Comparison of ENCODE assay signal across 17 mouse cellular contexts in the genomic region with DNA sequence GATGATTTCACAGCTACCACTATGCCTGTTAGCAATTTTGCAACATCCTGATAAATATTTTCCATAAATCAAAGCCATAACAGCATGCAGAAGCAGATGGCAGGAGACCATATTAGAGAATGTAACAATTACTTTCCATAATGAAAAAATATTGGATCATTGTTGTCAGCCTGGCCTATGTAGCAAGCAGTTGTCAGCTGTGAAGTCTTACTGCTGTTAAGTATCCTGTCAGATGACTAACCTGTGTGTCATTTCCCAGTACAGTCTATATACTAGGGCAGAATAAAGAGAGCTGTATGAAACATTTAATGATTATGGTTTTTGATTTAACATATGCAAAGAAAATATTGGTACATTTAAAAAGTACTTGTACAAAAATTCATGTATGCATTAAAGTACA.
"Had no signal": no experiment of that assay in that cellular context is flagged by ENCODE, and none has a peak within 500 bp of the region (broad histone marks: within the 10 kb centered on the region; RNA-seq: fewer than 3 reads in every experiment).

No protein-coding gene starts in this region.

- H3K9ac ChIP-seq: limb, embryonic 13.5 days; liver, embryonic 12.5 days; liver, embryonic 15.5 days; lung, embryonic 15.5 days; neural tube, embryonic 12.5 days had no signal

- H3K4me1 ChIP-seq: limb, embryonic 10.5 days; limb, embryonic 13.5 days; liver, embryonic 12.5 days; liver, embryonic 15.5 days; lung, embryonic 15.5 days; midbrain, embryonic 10.5 days; neural tube, embryonic 12.5 days had no signal

- ATAC-seq: liver, embryonic 12.5 days had no signal

- DNase-seq: kidney, postnatal 14 days; kidney, postnatal 4 days; liver; lung, adult 18-20 months; lung, postnatal 10 days; lung, postnatal 36 days; midbrain, embryonic 14.5 days; thymus, adult 18-20 months; thymus, postnatal 4 days had no signal

- H3K4me3 ChIP-seq: limb, embryonic 10.5 days; limb, embryonic 13.5 days; liver, embryonic 12.5 days; liver, embryonic 15.5 days; lung, embryonic 15.5 days; megakaryocyte, embryonic 14.5 days; midbrain, embryonic 10.5 days; neural tube, embryonic 12.5 days had no signal

- H3K36me3 ChIP-seq: limb, embryonic 10.5 days; limb, embryonic 13.5 days; liver, embryonic 12.5 days; liver, embryonic 15.5 days; lung, embryonic 15.5 days; midbrain, embryonic 10.5 days; neural tube, embryonic 12.5 days had no signal

- H3K27ac ChIP-seq: limb, embryonic 10.5 days; limb, embryonic 13.5 days; liver, embryonic 12.5 days; liver, embryonic 15.5 days; lung, embryonic 15.5 days; midbrain, embryonic 10.5 days; neural tube, embryonic 12.5 days had no signal

- H3K4me2 ChIP-seq: limb, embryonic 13.5 days; liver, embryonic 12.5 days; liver, embryonic 15.5 days; lung, embryonic 15.5 days; neural tube, embryonic 12.5 days had no signal

- H3K27me3 ChIP-seq: limb, embryonic 13.5 days; liver, embryonic 12.5 days; liver, embryonic 15.5 days; lung, embryonic 15.5 days; megakaryocyte, embryonic 14.5 days; neural tube, embryonic 12.5 days had no signal

- H3K9me3 ChIP-seq: limb, embryonic 10.5 days; limb, embryonic 13.5 days; liver, embryonic 12.5 days; liver, embryonic 15.5 days; lung, embryonic 15.5 days; megakaryocyte, embryonic 14.5 days; midbrain, embryonic 10.5 days; neural tube, embryonic 12.5 days had no signal
